Mouse (Mus musculus) midbrain, embryonic 15.5 days (tissue): ENCODE measurements around the gene Ephx3. TPM values are rescaled to one million over a fixed set of nuclear protein-coding genes. Genes with fewer than 3 reads are reported as not detected.

ENCODE experiments used
- ATAC-seq: fragments of 200-750 bp; cut with Nextera tagmentation; replicated peaks from 2 replicates; pipeline ENCODE4 v1.8.0; 2017; ENCODE audit warnings: moderate TSS enrichment
- H3K27ac ChIP-seq: fragments of 300-500 bp; sonication (generic); 2 replicates; pipeline ENCODE4 v1.5.1; 2015; ENCODE audit warnings: mild to moderate bottlenecking, inconsistent platforms
- H3K27me3 ChIP-seq: fragments of 300-500 bp; sonication (generic); replicated peaks from 2 replicates; pipeline ENCODE4 v1.6.1; 2015; ENCODE audit warnings: inconsistent platforms
- H3K36me3 ChIP-seq: fragments of 300-500 bp; sonication (generic); replicated peaks from 2 replicates; pipeline ENCODE4 v1.6.1; 2015; ENCODE audit warnings: inconsistent platforms
- H3K4me1 ChIP-seq: fragments of 300-500 bp; sonication (generic); 2 replicates; pipeline ENCODE4 v1.6.1; 2015; ENCODE audit warnings: inconsistent platforms
- H3K4me2 ChIP-seq: fragments of 300-500 bp; sonication (generic); 2 replicates; pipeline ENCODE4 v1.6.1; 2015; ENCODE audit warnings: inconsistent platforms, mild to moderate bottlenecking, moderate library complexity
- H3K4me3 ChIP-seq: fragments of 300-500 bp; sonication (generic); 2 replicates; pipeline ENCODE4 v1.5.1; 2015; ENCODE audit warnings: mild to moderate bottlenecking, inconsistent platforms
- H3K9ac ChIP-seq: fragments of 300-500 bp; sonication (generic); 2 replicates; pipeline ENCODE4 v1.6.1; 2015; ENCODE audit warnings: mild to moderate bottlenecking, inconsistent platforms
- H3K9me3 ChIP-seq: fragments of 300-500 bp; sonication (generic); 2 replicates; pipeline ENCODE4 v1.6.1; 2016; ENCODE audit warnings: inconsistent platforms
- WGBS: fragments of 180-500 bp; shearing (Covaris S2); methylation state at CpG from one replicate; pipeline ENCODE4 v1.1.7; 2015; ENCODE audit warnings: mixed read lengths; 5-methylcytosine and 5-hydroxymethylcytosine counted together
- polyA plus RNA-seq: library from polyadenylated mRNA; unstranded; fragments of >200 nt; fragmentation: Nextera tagmentation; extraction: Ambion mirVana; gene quantifications from 2 replicates; pipeline ENCODE4 v1.2.1, GENCODE M21; 2015

Gene Ephx3
- polyA plus RNA-seq, 1 experiment from 2014 or later = 0.35 TPM

GRCm38 (mm10) chr17:32142907-32143854 lies 46.2 kb downstream of the Ephx3 start:
- H3K36me3 ChIP-seq = no peaks in the 10 kb centered on the region; the same call in 1 of the 2 replicates
- 21% methylated on average over 39 of the region's 39 CpGs for WGBS
- H3K27ac ChIP-seq = peak overlapping the region; percentile 29; the same call in 1 of the 2 replicates
- H3K4me2 ChIP-seq = peak overlapping the region; percentile 55
- H3K4me3 ChIP-seq = peak overlapping the region; percentile 37
- peaks cover 4% of the 10 kb centered on the region; the same call in 1 of the 2 replicates for H3K4me1 ChIP-seq
- no peaks in the 10 kb centered on the region for H3K9me3 ChIP-seq
- peak overlapping the region; percentile 42; the same call in 1 of the 2 replicates for H3K9ac ChIP-seq
- ATAC-seq = peak; percentile 71
- no peaks in the 10 kb centered on the region for H3K27me3 ChIP-seq

DNA sequence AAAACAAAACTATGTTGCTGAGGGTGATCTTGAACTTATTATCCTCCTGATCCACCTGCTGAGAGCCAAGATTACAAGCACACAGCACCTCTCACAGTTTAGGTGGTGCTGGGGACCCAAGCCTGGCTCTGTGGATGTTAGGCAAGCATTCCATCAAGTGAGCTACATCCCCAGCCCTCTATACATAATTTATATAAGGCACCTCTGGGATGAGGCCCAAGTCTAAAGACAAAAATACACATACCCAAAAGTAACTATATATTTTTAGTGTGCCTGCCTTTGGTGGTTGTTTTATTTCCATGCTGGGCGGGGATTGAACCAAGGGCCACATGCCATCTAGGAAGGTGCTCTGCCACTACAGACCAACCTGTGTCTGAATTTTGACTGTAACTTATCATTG lies 47.1 kb downstream of the Ephx3 start:
- ATAC-seq = no peak
- WGBS = 98% methylated on average over 1 of the region's 1 CpGs
- no peaks in the 10 kb centered on the region; the same call in 1 of the 2 replicates for H3K36me3 ChIP-seq
- peaks cover 4% of the 10 kb centered on the region; the same call in 1 of the 2 replicates for H3K4me1 ChIP-seq
- H3K27me3 ChIP-seq = no peaks in the 10 kb centered on the region
- no peaks in the 10 kb centered on the region for H3K9me3 ChIP-seq
- H3K4me3 ChIP-seq = no peak overlapping the region
- no peak overlapping the region for H3K27ac ChIP-seq
- no peak overlapping the region for H3K4me2 ChIP-seq
- no peak overlapping the region for H3K9ac ChIP-seq

Other genes starting within 250 kb of the Ephx3 start
- gene Rrp1b, start 153.4 kb downstream of the Ephx3 start, polyA plus RNA-seq = 42.4 and 42.7 TPM in 2 replicates
- gene Hsf2bp, start 153.2 kb downstream of the Ephx3 start, polyA plus RNA-seq = 0.63 and 0.75 TPM in 2 replicates
- 7.9 and 8.9 TPM in 2 replicates for gene Notch3, start 22.7 kb downstream of the Ephx3 start, polyA plus RNA-seq
- 95.3 and 95.5 TPM in 2 replicates for gene Brd4, start 95.2 kb upstream of the Ephx3 start, polyA plus RNA-seq
- gene Akap8, start 131.7 kb upstream of the Ephx3 start, polyA plus RNA-seq = 108 and 114 TPM in 2 replicates
- gene Akap8l, start 161.1 kb upstream of the Ephx3 start, polyA plus RNA-seq = 182 and 187 TPM in 2 replicates
- gene Wiz, start 199.9 kb upstream of the Ephx3 start, polyA plus RNA-seq = 46.7 and 47.8 TPM in 2 replicates
- gene Rasal3, start 214.0 kb upstream of the Ephx3 start, polyA plus RNA-seq = 0.54 and 0.74 TPM in 2 replicates
- not detected in 2 replicates for gene Pglyrp2, start 234.6 kb upstream of the Ephx3 start, polyA plus RNA-seq